Mouse (Mus musculus): ENCODE data around the gene Zfp652. TPM values are rescaled to one million over a fixed set of nuclear protein-coding genes. Genes with fewer than 3 reads are reported as not detected.
A peak's percentile ranks its signal among the peaks of the same experiment; 100 is the strongest.

The Zfp652 gene
- total and polyA plus RNA-seq, 3 experiments = 3.0 to 9.8 (median 6.2) TPM

- TF ChIP-seq NRF1 (IDR thresholded peaks at IDR 0.05; ENCODE audit: low read depth, low read length) = no peak
- peak; percentile 52; the same call in 1 of the 2 replicates for TF ChIP-seq ZKSCAN1 (IDR thresholded peaks at IDR 0.05; ENCODE audit: borderline replicate concordance, low read depth, low read length)
- H3K36me3 ChIP-seq (replicated peaks in 1 of 2; ENCODE audit: control insufficient read depth in 1 of 2, insufficient read depth in 1 of 2, low read length in 1 of 2) = no peaks in the 10 kb centered on the region
- dilution Hi-C loops (cut with MboI; ENCODE audit: extremely low pct_ligation_motif_present, extremely low pct_unique_long_range_greater_than_20kb, low sequenced_read_pairs) = no loop called here
- in situ Hi-C loops (cut with MboI; ENCODE audit: low pct_ligation_motif_present, low pct_unique_long_range_greater_than_20kb, low sequenced_read_pairs) = no loop called here
- DNase-seq (ENCODE audit: extremely low read depth) = no peak
- no peak overlapping the region for H3K27ac ChIP-seq (ENCODE audit: insufficient read depth, low read depth)
- H3K9ac ChIP-seq (ENCODE audit: insufficient read depth, low read depth) = no peak overlapping the region
- no peaks in the 10 kb centered on the region for H3K79me2 ChIP-seq (replicated peaks; ENCODE audit: control insufficient read depth, extremely low read depth, insufficient read depth, poor library complexity, severe bottlenecking)
- no peak overlapping the region for H3K4me2 ChIP-seq (ENCODE audit: insufficient read depth, low read depth, poor library complexity, severe bottlenecking)
- H3K4me1 ChIP-seq (ENCODE audit: control insufficient read depth in 1 of 2, insufficient read depth in 2 of 2) = peaks cover 0 to 5% of the 10 kb centered on the region in 2 experiments; a peak in 1 of 4 replicates
- no peaks in the 10 kb centered on the region for H3K9me3 ChIP-seq (replicated peaks; ENCODE audit: low read length)
- no peak overlapping the region for H3K4me3 ChIP-seq (replicated peaks in 1 of 3; ENCODE audit: low read depth in 2 of 3, low read length in 2 of 3, poor library complexity in 1 of 3)
- peaks cover 1% of the 10 kb centered on the region for H3K27me3 ChIP-seq (replicated peaks)
Measured at GRCm38 (mm10) chr11:95792950-95793509, 80.6 kb downstream of the Zfp652 start.

GRCm38 (mm10) chr11:95794201-95794600 is 81.7 kb downstream of the Zfp652 start:
- Histone ChIP-seq H3K4me1 (ENCODE audit: control insufficient read depth in 1 of 2, insufficient read depth in 2 of 2) (peaks cover 0 to 5% of the 10 kb centered on the region in 2 experiments; a peak in 1 of 4 replicates), H3K79me2 (replicated peaks; ENCODE audit: control insufficient read depth, extremely low read depth, insufficient read depth, poor library complexity, severe bottlenecking) (no peaks in the 10 kb centered on the region), H3K9ac (ENCODE audit: insufficient read depth, low read depth) (no peak overlapping the region), H3K27ac (ENCODE audit: insufficient read depth, low read depth) (no peak overlapping the region), H3K27me3 (replicated peaks) (peaks cover 6% of the 10 kb centered on the region), H3K9me3 (replicated peaks; ENCODE audit: low read length) (no peaks in the 10 kb centered on the region), H3K4me3 (replicated peaks in 1 of 3; ENCODE audit: low read depth in 2 of 3, low read length in 2 of 3, poor library complexity in 1 of 3) (no peak overlapping the region), H3K4me2 (ENCODE audit: insufficient read depth, low read depth, poor library complexity, severe bottlenecking) (no peak overlapping the region), H3K36me3 (replicated peaks in 1 of 2; ENCODE audit: control insufficient read depth in 1 of 2, insufficient read depth in 1 of 2, low read length in 1 of 2) (no peaks in the 10 kb centered on the region)
- in situ Hi-C loops (cut with MboI; ENCODE audit: low pct_ligation_motif_present, low pct_unique_long_range_greater_than_20kb, low sequenced_read_pairs) = no loop called here
- no peak for DNase-seq (ENCODE audit: extremely low read depth)
- dilution Hi-C loops (cut with MboI; ENCODE audit: extremely low pct_ligation_motif_present, extremely low pct_unique_long_range_greater_than_20kb, low sequenced_read_pairs) = no loop called here
- TF ChIP-seq BHLHE40 (IDR thresholded peaks at IDR 0.05; ENCODE audit: low read depth, low read length) (no peak), ELF1 (IDR thresholded peaks at IDR 0.05; ENCODE audit: low read depth, low read length) (no peak), MEF2A (IDR thresholded peaks at IDR 0.05; ENCODE audit: borderline replicate concordance, low read depth, low read length) (no peak), MYC (IDR thresholded peaks at IDR 0.05; ENCODE audit: low read depth, low read length) (no peak), TCF12 (IDR thresholded peaks at IDR 0.05; ENCODE audit: low read depth, low read length) (no peak), MAZ (IDR thresholded peaks at IDR 0.05; ENCODE audit: low read depth, low read length) (no peak), UBTF (IDR thresholded peaks at IDR 0.05; ENCODE audit: low read depth, low read length) (no peak), USF1 (IDR thresholded peaks at IDR 0.05; ENCODE audit: low read depth, low read length) (no peak), SMC3 (IDR thresholded peaks at IDR 0.05; ENCODE audit: low read depth, low read length) (no peak), ZMIZ1 (IDR thresholded peaks at IDR 0.05; ENCODE audit: low read depth, low read length) (no peak), RAD21 (IDR thresholded peaks at IDR 0.05; ENCODE audit: low read depth, low read length) (no peak), IRF4 (IDR thresholded peaks at IDR 0.05; ENCODE audit: low read depth, low read length) (no peak), MAFK (IDR thresholded peaks at IDR 0.05; ENCODE audit: insufficient replicate concordance, low read length) (no peak), POLR2A (IDR thresholded peaks at IDR 0.05; ENCODE audit: low read depth, low read length) (no peak), CTCF (conservative IDR thresholded peaks at IDR 0.05 in 1 of 2, IDR thresholded peaks at IDR 0.05 in 1 of 2; ENCODE audit: low read depth in 2 of 2, low read length in 2 of 2) (no peak), JUN (IDR thresholded peaks at IDR 0.05; ENCODE audit: insufficient read depth, low read depth, low read length) (no peak), ZKSCAN1 (IDR thresholded peaks at IDR 0.05; ENCODE audit: borderline replicate concordance, low read depth, low read length) (no peak)

Measured in CH12.LX (cell line).